Mouse (Mus musculus) layer of hippocampus, adult 9-11 months (tissue): Measurements from ENCODE around the gene Usp7.

Experiments
- DNase-seq: peaks from one replicate; pipeline ENCODE4 v3.0.0; 2022

The Usp7 gene

DNA sequence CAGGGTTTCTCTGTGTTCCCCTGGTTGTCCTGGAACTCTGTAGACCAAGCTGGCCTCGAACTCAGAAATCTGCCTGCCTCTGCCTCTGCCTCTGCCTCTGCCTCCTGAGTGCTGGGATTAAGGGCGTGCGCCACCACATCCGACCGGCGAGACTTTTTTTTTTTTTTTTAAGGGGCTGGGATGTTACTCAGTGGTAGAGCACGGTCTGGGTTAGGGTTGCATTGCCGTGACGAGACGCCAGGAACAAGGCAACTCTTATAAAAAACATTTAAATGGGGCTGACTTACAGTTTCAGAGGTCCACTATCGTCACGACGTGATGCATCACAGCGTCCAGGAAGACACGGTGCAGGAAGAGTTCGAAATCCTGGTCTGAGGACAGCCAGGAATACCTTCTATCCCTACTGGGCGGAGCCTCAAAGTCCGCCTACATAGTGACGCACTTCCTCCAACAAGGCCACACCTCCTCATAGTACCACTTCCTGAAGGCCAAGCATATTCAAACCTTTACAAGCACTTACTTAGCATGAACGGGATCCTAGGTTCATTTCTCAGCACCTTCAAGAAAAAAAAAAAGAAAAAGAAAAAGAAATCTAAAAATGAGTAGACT, at the start of gene Usp7:
TSS of gene Usp7 (minus strand) at position 360 of the 609 bp plus-strand sequence.
- no peak for DNase-seq

DNA sequence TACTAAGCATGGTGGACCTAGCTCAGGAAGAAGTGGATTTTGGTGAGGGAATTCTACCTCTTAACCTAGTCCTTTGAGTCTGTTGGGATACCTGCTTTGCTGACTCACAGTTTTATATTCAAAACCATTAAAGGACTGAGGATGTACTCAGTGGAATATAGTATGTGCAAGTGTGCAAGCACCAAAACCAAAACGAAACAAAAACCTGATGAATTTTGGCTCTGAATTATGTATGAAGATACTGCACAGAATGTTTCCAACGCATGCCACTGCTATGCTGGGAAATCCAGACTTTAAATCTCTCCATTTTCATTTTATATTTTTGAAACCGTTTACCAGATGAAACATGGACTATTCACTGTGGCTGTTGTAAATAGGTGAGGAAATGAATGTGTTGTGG, 48.4 kb upstream of the Usp7 start:
- DNase-seq: no peak

DNA sequence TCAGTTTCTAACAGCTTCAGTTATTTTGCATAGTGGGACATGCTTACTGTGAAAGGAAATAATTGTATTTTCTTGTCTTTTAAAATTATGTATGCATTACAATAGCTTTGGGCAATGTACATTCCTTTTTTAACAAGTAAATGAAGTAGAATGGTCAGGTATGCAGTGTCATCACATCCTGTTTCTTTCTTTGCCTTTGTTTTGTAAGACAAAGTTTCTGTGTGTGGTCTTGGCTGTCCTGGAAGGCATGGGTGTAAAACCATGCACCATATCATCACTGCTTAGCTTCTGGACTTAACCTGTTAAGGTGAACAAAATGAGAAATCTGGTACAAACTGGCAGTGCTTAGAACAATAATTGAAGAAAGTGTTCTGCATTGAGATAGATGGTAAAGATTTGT, 46.8 kb upstream of the Usp7 start:
- DNase-seq: no peak

DNA sequence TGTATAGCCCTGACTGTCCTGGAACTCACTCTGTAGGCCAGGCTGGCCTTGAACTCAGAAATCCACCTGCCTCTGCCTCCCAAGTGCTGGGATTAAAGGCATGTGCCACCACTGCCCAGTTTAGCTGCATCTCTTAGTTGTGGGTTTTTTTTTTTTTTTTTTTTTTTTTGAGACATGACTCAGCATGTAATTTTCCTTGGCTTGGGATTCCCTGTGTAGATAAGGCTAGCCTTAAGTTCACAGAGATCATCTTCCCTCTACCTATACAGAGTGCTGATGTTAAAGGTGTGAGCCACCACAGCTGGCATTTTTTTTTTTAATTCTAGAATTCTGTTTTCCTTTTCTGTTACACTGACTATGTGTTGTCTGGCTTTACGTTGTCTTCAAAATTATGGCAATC, 45.5 kb upstream of the Usp7 start:
- DNase-seq: no peak

DNA sequence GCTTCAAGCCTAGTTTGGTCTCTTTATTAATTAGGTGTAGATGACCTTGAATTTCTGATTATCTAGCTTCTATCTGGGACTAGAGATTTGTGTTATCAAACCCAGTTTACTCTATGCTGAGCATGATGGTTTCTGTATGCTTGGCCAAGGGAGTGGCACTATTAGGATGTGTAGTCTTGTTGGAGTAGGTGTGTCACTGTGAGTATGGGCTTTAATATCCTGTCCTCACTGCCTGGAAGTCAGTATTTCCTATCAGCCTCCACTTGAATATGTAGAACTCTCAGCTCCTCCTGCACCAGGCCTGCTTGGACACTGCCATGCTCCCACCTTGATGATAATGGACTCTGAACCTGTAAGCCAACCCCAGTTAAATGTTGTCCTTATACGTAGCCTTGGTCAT, 44.8 kb upstream of the Usp7 start:
- DNase-seq: no peak

DNA sequence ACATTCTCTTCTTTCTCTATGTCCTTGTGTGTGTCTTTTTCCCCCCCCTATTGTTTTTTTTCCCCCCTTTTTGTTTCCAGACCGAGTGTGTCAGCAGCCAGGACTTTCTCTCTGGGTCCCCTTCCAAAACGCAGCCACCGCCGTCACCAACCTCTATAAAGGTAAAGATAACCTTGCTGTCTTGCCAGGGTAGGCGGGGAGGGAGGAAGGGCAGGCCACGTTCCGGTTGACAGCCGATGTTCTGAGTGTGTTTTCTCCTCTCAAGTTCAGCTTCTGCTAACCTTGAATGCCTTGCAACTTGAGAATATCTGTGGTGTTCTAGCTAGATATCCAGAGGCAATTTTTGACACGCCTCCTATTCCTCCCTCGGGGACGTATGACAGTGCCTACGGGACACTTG, 39.1 kb upstream of the Usp7 start:
- no peak for DNase-seq

DNA sequence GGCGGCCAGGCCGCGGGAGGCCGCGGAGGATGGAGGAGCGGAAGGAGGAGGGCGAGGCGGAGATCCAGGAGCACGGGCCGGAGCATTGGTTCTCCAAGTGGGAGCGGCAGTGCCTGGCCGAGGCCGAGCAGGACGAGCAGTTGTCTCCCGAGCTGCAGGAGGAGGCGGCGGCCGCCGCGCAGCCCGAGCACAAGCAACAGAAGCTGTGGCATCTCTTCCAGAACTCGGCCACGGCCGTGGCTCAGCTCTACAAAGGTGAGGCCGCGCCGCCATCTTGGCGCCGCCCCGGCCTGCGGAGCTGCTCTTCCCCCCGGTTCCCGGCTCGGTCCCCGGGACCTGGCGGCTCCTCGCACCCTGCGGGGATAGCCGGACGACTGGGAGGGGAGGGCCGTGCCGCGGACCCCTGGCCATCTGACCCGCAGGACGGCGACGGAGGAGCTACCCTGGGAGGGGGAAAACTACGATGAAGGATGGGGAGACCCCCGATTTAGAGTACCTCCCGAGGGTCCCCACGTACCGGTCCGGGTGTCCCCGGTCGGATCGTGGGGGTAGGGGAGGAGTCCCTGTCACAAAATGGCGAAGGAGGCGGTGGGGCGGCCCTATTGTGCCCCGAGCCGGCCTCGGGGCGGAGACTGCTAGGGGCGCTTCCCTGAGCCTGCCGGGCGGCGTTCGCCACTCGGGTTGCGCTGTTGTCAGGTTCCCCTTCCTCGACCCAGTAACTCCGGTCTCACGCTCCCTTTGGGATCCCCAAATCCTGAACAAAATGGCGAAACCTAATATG, 38.5 kb upstream of the Usp7 start:
- peak; percentile 67 for DNase-seq

DNA sequence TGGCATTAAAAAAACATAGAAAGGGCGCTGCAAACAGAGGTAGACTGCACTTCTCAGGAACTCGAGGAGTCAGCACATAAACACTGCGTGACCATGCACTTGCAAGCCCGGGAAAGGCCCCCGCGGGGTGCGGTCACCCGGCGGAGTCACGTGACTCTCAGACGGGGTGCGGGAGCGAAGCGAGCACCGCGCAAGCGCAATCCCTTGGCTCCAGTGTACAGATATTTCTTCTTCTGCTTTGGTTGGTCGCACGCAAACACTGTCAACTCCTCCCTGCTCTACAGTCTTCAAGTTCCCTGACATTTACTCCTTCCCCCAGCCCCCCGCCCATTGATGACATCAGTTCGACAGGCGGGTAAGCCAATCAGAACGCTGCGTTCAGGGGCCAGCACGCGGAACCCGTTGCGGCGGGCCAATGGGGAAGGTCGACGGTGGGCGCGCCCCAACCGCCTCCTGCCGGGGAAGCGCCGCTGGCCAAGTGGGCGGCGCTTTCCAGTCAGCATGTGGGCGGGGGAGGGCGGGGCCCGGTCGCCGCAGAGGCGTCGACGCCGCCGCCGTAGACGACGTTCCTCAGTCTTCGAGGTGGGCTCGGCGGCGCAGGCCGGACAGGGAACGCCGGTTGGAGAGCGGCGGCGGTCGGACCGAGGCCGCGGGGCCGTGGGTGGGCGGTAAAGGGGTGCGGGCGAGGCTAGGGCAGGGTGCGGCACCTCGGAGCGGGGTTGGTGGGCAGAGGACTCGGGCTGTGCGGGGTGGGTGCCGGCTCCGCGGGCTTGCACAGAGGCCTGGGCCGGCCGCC, 37.7 kb upstream of the Usp7 start, which contains the start of gene 1810013L24Rik:
TSS of gene 1810013L24Rik (plus strand) at position 537 of the 796 bp plus-strand sequence.
- DNase-seq: peak; percentile 99

DNA sequence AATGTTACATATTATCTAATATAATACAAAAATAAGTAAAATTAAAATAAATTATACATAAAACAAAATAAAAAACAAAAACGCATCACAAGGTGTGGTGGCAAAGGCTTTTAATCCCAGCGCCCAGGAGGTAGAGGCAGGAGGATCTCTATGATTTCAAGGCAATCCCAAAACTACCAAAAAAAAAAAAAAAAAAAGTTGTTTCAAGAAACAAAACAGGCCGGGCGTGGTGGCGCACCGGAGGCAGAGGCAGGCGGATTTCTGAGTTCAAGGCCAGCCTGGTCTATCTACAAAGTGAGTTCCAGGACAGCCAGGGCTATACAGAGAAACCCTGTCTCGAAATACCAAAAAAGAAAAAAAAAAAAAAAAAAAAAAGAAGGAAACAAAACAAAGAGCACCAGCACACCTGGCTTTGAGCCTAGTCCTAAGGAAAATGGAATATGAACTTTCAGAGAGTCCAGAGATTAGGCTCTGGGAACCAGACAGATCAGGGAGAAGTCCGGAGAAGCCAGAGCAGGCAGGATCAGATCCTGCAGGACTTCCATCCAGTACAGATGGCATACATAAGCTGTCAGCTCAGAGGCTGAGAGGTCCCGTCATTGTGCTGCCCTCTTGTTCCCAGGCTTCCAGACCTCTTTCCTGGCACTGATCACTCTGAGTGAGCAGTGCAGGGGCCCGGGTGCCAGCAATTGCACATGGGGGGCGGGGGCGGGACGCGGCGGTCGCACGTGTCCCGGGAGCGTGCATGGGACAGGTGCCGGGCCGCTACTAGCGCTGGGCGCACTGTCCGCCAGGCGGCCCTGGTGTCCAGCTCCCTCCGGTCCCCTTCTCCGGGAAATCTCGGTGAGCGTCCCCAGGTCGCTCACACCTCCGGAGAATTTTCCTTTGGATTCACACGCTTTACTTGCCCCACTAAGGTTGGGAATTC, 36.8 kb upstream of the Usp7 start:
- DNase-seq: peak; percentile 64

DNA sequence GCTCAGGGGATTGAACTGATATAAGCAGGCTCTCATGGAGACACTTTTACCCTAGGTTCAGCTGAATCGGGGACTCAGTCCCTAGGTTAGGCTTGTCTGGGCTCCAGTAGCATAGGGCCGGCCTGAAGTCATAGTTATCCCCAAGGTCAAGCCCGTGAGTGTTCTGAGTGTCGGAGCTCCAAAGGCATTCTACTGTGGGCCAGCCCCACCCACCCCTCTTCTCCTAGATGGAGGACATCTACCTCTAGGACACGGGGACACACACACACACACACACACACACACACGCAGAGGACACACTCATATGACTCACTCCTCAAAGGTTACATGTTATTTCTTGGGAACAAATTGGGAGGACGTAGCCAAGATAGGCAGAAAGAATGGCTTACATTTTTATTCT, 35.3 kb upstream of the Usp7 start:
- no peak for DNase-seq

DNA sequence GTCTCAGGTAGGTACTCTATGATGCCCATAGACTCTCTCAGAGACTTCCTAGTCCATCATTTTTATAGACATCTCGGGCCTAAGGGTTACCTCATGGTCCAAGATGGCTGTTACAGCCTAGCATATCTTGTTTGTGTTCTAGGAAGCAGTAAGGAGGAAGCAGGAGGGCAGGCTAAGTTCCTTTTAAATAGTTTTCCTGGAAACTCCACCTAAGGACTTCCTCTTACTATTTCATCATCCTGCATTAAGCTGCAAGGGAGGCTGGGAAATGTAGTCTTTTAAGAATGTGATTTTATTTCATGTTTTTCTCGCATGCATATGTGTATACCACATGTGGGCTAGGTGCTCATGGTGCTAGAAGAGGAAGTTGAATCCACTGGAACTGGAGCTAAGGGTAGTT, 31.6 kb upstream of the Usp7 start:
- no peak for DNase-seq

DNA sequence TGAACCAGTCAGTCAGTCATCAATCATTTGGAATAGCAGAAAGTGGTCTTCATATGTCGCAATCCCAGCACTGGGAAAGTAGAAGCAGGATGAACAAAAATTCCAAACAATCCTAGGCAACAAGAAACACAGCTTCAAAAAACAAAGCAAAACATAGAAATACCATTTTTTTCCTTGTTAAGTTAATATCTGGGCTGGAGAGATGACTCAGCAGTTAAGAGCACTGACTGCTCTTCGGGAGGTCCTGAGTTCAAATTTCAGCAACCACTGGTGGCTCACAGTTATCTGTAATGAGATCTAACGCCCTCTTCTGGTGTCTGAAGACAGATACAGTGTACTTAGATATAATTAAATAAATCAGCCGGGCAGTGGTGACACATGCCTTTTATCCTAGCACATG, 30.5 kb upstream of the Usp7 start:
- DNase-seq: no peak

DNA sequence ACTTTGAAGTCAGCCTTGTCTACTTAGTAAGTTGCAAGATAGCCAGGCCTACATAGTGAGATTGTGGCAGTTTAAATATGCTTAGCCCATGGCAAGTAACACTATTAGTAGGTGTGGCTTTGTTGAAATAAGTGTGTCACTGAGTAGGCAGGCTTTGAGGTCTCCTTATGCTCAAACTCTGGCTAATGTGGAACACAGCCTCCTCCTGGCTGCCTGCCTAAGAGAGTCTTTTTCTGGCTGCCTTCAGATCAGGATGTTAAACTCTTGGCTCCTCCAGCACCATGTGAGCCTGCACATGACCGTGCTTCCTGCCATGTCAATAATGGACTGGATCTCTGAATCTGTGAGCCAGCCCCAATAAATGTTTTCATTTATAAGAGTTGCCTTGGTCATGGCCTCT, 29.3 kb upstream of the Usp7 start:
- DNase-seq: peak; percentile 57

DNA sequence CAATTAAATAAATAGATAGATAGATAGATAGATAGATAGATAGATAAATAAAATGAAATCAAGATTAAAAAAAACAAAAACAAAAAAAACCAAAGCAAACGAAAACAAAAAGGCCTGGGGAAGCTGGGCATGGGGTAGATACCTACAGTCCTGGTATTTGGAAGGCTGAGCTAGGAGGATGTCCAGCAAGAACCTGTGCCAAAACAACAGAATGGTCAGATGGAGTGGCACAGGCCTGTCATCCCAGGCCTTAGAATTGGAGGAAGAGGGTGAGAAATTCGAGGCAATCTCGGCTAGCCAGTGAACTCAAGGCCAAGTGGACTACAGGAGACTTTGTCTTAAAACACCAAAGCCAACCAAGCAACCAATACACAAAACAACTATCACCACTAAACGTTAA, 25.8 kb upstream of the Usp7 start:
- DNase-seq: no peak

DNA sequence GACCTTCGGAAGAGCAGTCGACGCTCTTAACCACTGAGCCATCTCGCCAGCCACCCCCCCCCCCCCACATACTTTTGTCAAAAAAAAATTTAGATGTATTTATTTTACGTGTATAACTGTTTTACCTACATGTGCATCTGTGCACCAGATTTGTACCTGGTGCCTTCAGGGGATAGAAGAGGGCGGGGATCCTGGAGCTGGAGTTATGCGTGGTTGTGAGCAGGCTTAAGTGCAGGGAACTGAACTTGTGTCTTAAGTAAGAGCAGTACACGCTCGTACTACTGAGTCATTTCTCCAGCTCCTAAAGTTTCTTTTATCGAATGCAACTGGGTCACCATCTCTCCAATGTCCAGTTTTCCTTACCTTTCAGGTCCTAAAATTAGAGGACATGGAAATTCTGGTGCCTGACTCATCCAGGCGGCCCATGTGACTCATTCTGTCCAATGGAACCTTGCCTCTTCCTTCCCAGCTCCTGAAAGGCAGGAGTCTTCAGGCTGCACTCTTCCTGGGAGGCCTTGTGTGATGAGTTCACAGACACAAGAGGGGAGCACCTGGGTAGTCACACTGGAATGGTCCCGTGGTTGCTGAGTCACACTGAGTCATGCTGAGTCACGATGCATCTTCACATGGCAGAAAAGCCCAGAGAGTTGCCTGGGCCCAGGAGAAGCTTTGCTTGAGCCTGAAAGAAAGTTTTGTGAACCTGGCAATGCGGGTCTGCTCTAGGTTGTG, 18.5 kb upstream of the Usp7 start:
- peak; percentile 8 for DNase-seq

DNA sequence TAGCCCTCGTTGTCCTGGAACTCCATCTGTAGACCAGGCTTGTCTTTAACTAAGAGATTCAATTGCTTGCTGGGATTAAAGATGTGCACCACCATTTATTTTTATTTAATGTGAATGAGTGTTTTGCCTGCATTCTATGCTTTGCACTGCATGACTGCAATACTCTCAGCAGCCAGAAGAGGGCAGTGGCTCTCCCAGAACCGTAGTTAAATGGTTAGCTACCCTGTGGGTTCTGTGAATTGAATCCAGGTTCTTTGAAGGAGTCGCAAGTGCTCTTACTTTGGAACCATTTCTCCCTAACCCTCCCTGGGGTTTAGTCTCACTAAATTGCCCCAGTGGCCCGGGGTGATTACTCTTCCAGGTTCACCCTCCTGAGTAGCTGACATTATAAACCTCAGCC, 14.6 kb upstream of the Usp7 start:
- no peak for DNase-seq

DNA sequence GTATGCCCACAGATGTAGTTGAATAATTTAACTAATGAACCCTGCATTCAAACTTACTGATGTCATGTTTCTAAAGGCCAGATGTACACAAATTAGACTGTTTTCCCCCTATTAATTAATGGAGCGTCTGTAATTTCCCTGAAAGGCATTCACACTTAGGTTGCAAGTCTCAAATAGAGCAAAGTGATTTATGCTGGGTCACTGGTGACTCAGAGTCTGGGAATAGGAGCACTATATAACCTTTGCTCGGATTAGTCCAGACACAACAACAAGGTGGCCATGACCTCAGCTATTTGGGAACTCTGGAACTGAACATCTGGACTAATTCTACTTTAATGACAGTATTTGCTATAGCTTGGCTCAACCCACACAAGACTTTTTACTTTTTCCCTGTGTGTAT, 3.8 kb upstream of the Usp7 start:
- no peak for DNase-seq

DNA sequence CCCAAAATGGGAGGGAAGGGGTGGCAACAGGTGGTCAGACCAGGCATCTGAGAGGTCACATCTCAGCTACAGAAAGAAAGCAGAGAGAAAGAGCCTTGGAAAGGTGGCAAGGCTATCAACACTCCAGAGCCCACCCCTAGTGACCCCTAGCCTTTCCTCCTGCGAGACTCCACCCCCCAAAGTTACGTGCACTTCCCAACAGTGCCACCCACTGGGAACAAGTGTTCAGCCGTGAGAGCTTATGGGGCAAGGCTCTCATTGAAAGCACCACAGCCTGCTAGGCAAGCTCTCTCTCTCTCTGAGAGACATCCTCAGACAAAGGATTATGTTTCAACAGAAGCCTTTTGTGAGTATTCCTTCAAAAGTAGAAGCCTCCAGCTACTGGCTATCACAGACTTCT, 2.8 kb upstream of the Usp7 start:
- no peak for DNase-seq

DNA sequence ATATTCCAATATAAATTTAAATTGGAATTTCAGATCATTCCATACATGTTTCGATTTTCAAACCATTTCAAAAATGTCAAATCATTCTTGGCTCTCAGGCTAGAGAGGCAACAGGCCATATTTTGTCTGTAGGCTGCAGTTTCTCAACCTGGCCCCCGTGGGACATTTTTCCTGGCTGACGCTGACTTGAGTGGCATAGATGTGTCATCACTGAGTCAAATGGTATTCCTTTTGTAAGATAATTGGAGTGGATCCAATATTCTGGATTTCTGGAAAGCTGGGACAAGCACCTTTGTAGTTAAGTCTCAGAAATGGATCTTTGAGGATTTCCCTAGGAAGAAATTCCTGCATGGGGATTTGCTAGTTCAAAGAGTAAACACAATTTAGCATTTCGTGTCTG, 1.2 kb downstream of the Usp7 start:
- no peak for DNase-seq

DNA sequence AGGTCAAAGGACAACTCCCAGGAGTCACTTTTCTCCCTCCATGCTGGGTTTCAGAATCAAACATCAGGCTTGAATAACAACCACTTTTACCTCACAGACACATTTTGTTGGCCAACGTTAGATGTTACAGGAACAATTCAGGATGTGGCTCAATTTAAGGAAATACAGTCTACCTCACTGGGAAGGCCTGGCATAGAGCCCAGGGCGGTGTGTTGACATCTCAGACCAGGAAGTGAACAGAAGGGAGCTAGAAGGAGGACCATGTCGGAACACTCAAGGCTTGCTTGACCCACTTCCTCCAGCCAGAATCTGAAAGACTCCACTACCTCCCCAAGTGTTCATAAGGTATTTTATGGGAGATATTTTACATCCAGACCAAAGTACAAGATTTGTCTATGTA, 7.4 kb downstream of the Usp7 start:
- DNase-seq: no peak

DNA sequence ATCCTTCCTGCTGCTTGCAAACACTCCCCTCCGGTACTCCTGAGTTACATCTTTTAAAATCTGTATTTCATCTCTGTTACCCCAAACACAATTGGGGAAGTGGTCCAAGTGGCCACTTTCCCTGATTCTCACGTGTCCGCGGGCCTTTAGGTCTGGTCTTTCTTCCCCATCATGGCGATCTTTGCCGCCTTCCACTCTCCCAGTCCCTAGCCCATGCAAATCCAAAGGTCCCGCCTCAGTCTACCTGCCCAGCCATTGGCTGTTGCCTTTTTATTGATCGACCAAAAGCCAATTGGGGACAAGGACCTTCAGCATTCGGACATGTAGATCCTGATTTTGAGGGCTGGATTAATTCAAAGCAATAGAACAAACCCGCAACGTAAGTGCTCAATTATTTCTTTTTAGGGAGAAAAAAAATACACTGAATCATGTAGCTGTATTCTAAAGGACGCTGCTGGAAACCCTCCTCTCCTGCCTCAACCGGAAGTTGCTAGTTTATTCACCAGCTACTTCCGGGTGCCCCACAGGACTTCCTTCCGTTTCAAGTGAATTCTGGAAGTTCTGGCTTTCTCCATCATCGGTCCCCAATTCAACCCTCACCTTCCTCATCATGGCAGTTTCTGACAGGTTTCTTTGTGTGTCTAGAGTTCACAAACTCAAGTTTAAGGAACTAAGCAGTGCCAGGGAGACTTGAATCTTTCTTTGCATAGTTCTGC, 8.8 kb downstream of the Usp7 start:
- no peak for DNase-seq
